Mouse (Mus musculus) midbrain, postnatal 0 days (tissue): ENCODE measurements around the gene Olfr323. TPM values are rescaled to one million over a fixed set of nuclear protein-coding genes. Genes with fewer than 3 reads are reported as not detected.

Source experiments
- ATAC-seq: fragments of 200-750 bp; cut with Nextera tagmentation; 2 replicates; pipeline ENCODE4 v1.8.0; 2017; ENCODE audit warnings: moderate number of reproducible peaks, mild to moderate bottlenecking, moderate TSS enrichment, moderate library complexity; ENCODE audit not compliant: low FRiP score
- DNase-seq: peaks from one replicate; pipeline ENCODE4 v3.0.0-alpha.2; 2015; ENCODE audit warnings: low spot score
- H3K27ac ChIP-seq: fragments of 300-500 bp; sonication (generic); 2 replicates; pipeline ENCODE4 v1.5.1; 2014; ENCODE audit warnings: low read depth, mild to moderate bottlenecking, low read length, mixed read lengths
- H3K27me3 ChIP-seq: fragments of 300-500 bp; sonication (generic); 2 replicates; pipeline ENCODE4 v1.6.1; 2014; ENCODE audit warnings: low read length, control low read depth, mixed read lengths; ENCODE audit not compliant: insufficient read depth
- H3K36me3 ChIP-seq: fragments of 300-500 bp; sonication (generic); 2 replicates; pipeline ENCODE4 v1.6.1; 2014; ENCODE audit warnings: low read length, control low read depth, mixed read lengths; ENCODE audit not compliant: insufficient read depth
- H3K4me1 ChIP-seq: fragments of 300-500 bp; sonication (generic); 2 replicates; pipeline ENCODE4 v1.6.1; 2014; ENCODE audit warnings: mild to moderate bottlenecking, control low read depth, antibody characterized with exemption, low read length, mixed read lengths; ENCODE audit not compliant: insufficient read depth
- H3K4me2 ChIP-seq: fragments of 300-500 bp; sonication (generic); 2 replicates; pipeline ENCODE4 v1.6.1; 2014; ENCODE audit warnings: low read depth, mild to moderate bottlenecking, low read length, mixed read lengths; ENCODE audit not compliant: poor library complexity, severe bottlenecking
- H3K4me3 ChIP-seq: fragments of 300-500 bp; sonication (generic); 2 replicates; pipeline ENCODE4 v1.5.1; 2014; ENCODE audit warnings: low read depth, mild to moderate bottlenecking, low read length, moderate library complexity
- H3K9ac ChIP-seq: fragments of 300-500 bp; sonication (generic); replicated peaks from 2 replicates; pipeline ENCODE4 v1.6.1; 2014; ENCODE audit warnings: mild to moderate bottlenecking, low read length, moderate library complexity, mixed read lengths; ENCODE audit not compliant: poor library complexity, severe bottlenecking
- H3K9me3 ChIP-seq: fragments of 300-500 bp; sonication (generic); 2 replicates; pipeline ENCODE4 v1.6.1; 2016; ENCODE audit warnings: low read length, control low read depth
- CTCF ChIP-seq: IDR thresholded peaks from 2 replicates; pipeline ENCODE4 v1.5.1; 2016; ENCODE audit warnings: antibody characterized with exemption, mild to moderate bottlenecking
- WGBS: fragments of 180-500 bp; shearing (Covaris S2); extraction: QIAGEN DNeasy Blood & Tissue Kit; methylation state at CpG from one replicate; pipeline ENCODE4 v1.1.7; 2014; 5-methylcytosine and 5-hydroxymethylcytosine counted together
- polyA plus RNA-seq: library from polyadenylated mRNA; unstranded; fragments of >200 nt; fragmentation: Nextera tagmentation; extraction: Ambion mirVana; gene quantifications from 2 replicates; pipeline ENCODE4 v1.2.1, GENCODE M21; 2015
- total RNA-seq: library from RNA; depleted of rRNA; stranded (reverse); fragments of >200 nt; gene quantifications from 2 replicates; pipeline ENCODE4 v1.2.3, GENCODE M21; 2014

The Olfr323 gene
- total and polyA plus RNA-seq, 2 experiments from 2014 or later: 0.16 TPM; not detected in 1

- Histone ChIP-seq H3K9ac (no peak overlapping the region), H3K9me3 (no peaks in the 10 kb centered on the region), H3K36me3 (no peaks in the 10 kb centered on the region), H3K27ac (no peak overlapping the region), H3K4me3 (no peak overlapping the region), H3K4me2 (no peak overlapping the region), H3K4me1 (no peaks in the 10 kb centered on the region), H3K27me3 (no peaks in the 10 kb centered on the region)
- no peak for TF ChIP-seq CTCF
- ATAC-seq: no peak
- DNase-seq: no peak
These were observed 28.2 kb downstream of the Olfr323 start for GRCm38 (mm10) chr11:58602062-58602461.

DNA sequence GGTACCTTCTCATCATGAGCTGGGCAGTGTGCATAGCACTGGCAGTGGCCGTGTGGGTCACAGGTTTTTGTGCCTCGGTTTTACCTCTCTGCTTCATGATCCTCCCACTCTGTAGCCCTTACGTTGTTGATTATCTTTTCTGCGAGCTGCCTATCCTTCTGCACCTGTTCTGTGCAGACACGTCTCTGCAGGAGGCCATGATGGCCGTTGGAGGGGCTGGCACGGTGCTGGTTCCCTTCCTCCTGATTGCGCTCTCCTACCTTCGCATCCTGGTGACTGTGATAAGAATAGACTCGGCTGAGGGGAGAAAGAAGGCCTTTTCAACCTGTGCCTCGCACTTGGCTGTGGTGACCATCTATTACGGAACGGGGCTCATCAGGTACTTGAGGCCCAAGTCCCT is 32.5 kb downstream of the Olfr323 start:
- TF ChIP-seq CTCF: no peak
- H3K27ac ChIP-seq: no peak overlapping the region
- no peaks in the 10 kb centered on the region for H3K27me3 ChIP-seq
- H3K4me3 ChIP-seq: no peak overlapping the region
- WGBS: 85% methylated on average over 13 of the region's 13 CpGs
- H3K4me1 ChIP-seq: no peaks in the 10 kb centered on the region
- no peak for DNase-seq
- no peaks in the 10 kb centered on the region for H3K36me3 ChIP-seq
- no peak overlapping the region for H3K9ac ChIP-seq
- ATAC-seq: no peak
- H3K9me3 ChIP-seq: no peaks in the 10 kb centered on the region
- H3K4me2 ChIP-seq: no peak overlapping the region

DNA sequence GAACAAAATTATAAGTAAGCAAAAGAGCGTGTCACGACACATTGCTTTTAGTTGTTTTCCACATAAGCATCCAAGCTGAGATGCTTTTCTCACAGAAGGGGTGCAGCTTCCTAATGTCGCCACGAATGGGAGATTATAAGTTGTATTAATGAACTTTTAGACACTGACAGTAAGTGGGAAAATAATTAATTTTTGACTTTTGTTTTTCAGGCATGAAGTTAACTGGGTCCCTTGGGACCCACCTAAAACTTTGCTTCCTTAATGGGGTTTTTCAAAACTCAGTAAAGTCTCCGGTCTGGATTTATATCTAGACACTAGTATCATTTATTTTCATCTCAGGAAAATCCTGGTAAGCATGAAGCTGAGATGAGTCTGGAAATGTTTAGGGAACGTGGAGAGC is 35.5 kb downstream of the Olfr323 start, which contains the start of gene Olfr324:
Gene Olfr324, plus strand, starts transcription at position 301 of the 400 bp plus-strand sequence.
- Histone ChIP-seq H3K4me3 (no peak within 1 kb of the TSS), H3K27ac (no peak within 1 kb of the TSS), H3K36me3 (no peaks in the 10 kb centered on the region), H3K4me2 (no peak within 1 kb of the TSS), H3K9ac (no peak within 1 kb of the TSS), H3K4me1 (no peaks in the 10 kb centered on the region), H3K27me3 (no peaks in the 10 kb centered on the region), H3K9me3 (no peaks in the 10 kb centered on the region)
- ATAC-seq: no peak
- 84% methylated on average over 6 of the region's 6 CpGs for WGBS
- no peak for TF ChIP-seq CTCF
- no peak for DNase-seq

DNA sequence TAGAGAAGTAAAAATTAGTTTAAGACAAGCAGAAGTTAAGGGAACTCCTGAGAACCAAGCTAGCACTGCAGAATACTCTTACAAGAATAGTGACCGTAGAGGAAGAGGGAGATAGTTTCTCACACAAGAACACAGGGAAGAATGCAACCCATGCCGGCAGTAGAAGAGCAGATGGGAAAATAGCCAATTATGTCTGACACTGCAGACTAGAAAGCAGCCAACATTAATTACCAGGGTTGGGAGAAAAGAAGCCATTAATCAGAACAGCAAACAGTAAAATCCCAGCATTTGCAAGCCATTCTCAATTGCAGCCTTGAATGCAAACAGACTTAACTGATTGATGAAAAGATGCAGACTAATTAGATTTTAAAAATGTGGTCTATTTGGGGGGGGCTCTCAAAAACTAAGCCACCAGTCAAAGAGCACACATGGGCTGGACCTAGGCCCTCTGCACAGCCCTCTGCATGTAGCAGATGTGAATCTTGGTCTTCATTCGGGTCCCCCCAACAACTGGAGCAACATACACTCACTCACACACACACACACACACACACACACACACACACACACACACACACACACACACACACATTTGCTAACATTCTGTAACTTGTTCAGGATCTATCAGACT is 41.6 kb downstream of the Olfr323 start:
- Histone ChIP-seq H3K9ac (no peak overlapping the region), H3K4me1 (no peaks in the 10 kb centered on the region), H3K27ac (no peak overlapping the region), H3K27me3 (no peaks in the 10 kb centered on the region), H3K4me2 (no peak overlapping the region), H3K36me3 (no peaks in the 10 kb centered on the region), H3K4me3 (no peak overlapping the region), H3K9me3 (no peaks in the 10 kb centered on the region)
- 67% methylated on average over 3 of the region's 3 CpGs for WGBS
- TF ChIP-seq CTCF: no peak
- no peak for ATAC-seq
- peak; percentile 46 for DNase-seq

- no peaks in the 10 kb centered on the region for H3K4me1 ChIP-seq
- TF ChIP-seq CTCF: peak; percentile 79
- no peaks in the 10 kb centered on the region for H3K9me3 ChIP-seq
- no peak overlapping the region for H3K27ac ChIP-seq
- H3K27me3 ChIP-seq: no peaks in the 10 kb centered on the region
- ATAC-seq: no peak
- no peak overlapping the region for H3K4me2 ChIP-seq
- no peak overlapping the region for H3K4me3 ChIP-seq
- peak; percentile 4 for DNase-seq
- H3K36me3 ChIP-seq: no peaks in the 10 kb centered on the region
- no peak overlapping the region for H3K9ac ChIP-seq
- WGBS: 60% methylated on average over 7 of the region's 7 CpGs
These were observed 42.4 kb downstream of the Olfr323 start for GRCm38 (mm10) chr11:58587898-58588348.

- ATAC-seq (no peak), DNase-seq (peak; percentile 59)
- no peak overlapping the region for H3K4me3 ChIP-seq
- TF ChIP-seq CTCF: no peak
- H3K27me3 ChIP-seq: no peaks in the 10 kb centered on the region
- no peaks in the 10 kb centered on the region for H3K9me3 ChIP-seq
- no peak overlapping the region for H3K27ac ChIP-seq
- H3K4me1 ChIP-seq: no peaks in the 10 kb centered on the region
- H3K36me3 ChIP-seq: no peaks in the 10 kb centered on the region
- no peak overlapping the region for H3K9ac ChIP-seq
- no peak overlapping the region for H3K4me2 ChIP-seq
- 69% methylated on average over 8 of the region's 8 CpGs for WGBS
These were observed 51.7 kb downstream of the Olfr323 start for GRCm38 (mm10) chr11:58578636-58579035.
